Mouse (Mus musculus): ENCODE measurements around the gene Zfp39. TPM values are rescaled to one million over a fixed set of nuclear protein-coding genes. Genes with fewer than 3 reads are reported as not detected.

Zfp39 gene
- total RNA-seq, 1 experiment from 2014 or later = 5.2 TPM

Other genes with a start within 250 kb of the Zfp39 start
- not detected in 2 replicates for gene Olfr322, start 245.4 kb downstream of the Zfp39 start, total RNA-seq (2021)
- not detected in 2 replicates for gene Olfr320, start 223.1 kb downstream of the Zfp39 start, total RNA-seq (2021)
- not detected in 2 replicates for gene Olfr319, start 205.1 kb downstream of the Zfp39 start, total RNA-seq (2021)
- not detected in 2 replicates for gene Olfr318, start 180.2 kb downstream of the Zfp39 start, total RNA-seq (2021)
- gene Olfr317, start 165.0 kb downstream of the Zfp39 start, total RNA-seq (2021) = not detected in 2 replicates
- not detected in 2 replicates for gene Olfr316, start 151.5 kb downstream of the Zfp39 start, total RNA-seq (2021)
- gene Olfr315, start 131.0 kb downstream of the Zfp39 start, total RNA-seq (2021) = not detected in 2 replicates
- gene Olfr314, start 121.3 kb downstream of the Zfp39 start, total RNA-seq (2021) = not detected in 2 replicates
- gene Fam183b, start 102.3 kb downstream of the Zfp39 start, total RNA-seq (2021) = 4.2 and 4.9 TPM in 2 replicates
- gene Olfr313, start 89.2 kb downstream of the Zfp39 start, total RNA-seq (2021) = not detected in 2 replicates
- gene Olfr312, start 75.0 kb downstream of the Zfp39 start, total RNA-seq (2021) = not detected in 2 replicates
- gene Olfr311, start 65.0 kb downstream of the Zfp39 start, total RNA-seq (2021) = not detected in 2 replicates
- 4.4 and 6.3 TPM in 2 replicates for gene Gm12258, start 57.1 kb downstream of the Zfp39 start, total RNA-seq (2021)
- gene 2810021J22Rik, start 37.0 kb downstream of the Zfp39 start, total RNA-seq (2021) = 5.3 and 7.6 TPM in 2 replicates
- 0.26 and 3.4 TPM in 2 replicates for gene Btnl10, start 13.7 kb upstream of the Zfp39 start, total RNA-seq (2021)
- gene Rnf187, start 34.7 kb upstream of the Zfp39 start, total RNA-seq (2021) = 147 and 153 TPM in 2 replicates
- 16.4 and 23.5 TPM in 2 replicates for gene Hist3h2ba, start 44.7 kb upstream of the Zfp39 start, total RNA-seq (2021)
- 24.4 and 26.8 TPM in 2 replicates for gene Hist3h2a, start 50.5 kb upstream of the Zfp39 start, total RNA-seq (2021)
- gene Trim17, start 50.5 kb upstream of the Zfp39 start, total RNA-seq (2021) = 0.11 TPM in 1 of 2 replicates, not detected in the other
- gene Trim11, start 73.9 kb upstream of the Zfp39 start, total RNA-seq (2021) = 25.5 and 29.9 TPM in 2 replicates
- gene Obscn, start 232.2 kb upstream of the Zfp39 start, total RNA-seq (2021) = 0.98 and 1.1 TPM in 2 replicates

Measured in adrenal gland, postnatal 14 days (tissue).